Mouse (Mus musculus): ENCODE measurements around the gene Men1. TPM values are rescaled to one million over a fixed set of nuclear protein-coding genes. Genes with fewer than 3 reads are reported as not detected.
A peak's percentile ranks its signal among the peaks of the same experiment; 100 is the strongest.

Men1 gene
- polyA plus RNA-seq, 1 experiment, result 57.2 TPM

DNA sequence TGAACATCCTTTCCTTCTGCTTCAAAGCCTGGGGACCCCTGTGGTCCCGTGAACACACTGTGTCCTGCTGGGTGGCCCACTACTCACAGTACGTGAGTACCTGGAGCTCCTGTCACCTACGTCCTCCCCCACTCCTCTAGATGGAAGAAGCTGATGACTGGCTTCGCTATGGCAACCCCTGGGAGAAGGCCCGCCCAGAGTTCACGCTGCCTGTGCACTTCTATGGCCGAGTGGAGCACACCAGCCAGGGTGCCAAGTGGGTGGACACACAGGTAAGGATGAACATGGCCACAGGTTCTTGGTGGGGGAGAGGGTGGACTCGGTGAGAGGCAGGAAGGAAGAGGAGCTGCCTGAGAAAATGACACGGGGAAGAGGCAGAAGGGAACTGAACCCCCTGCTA is 51.5 kb downstream of the Men1 start:
- Histone ChIP-seq H3K27ac (ENCODE audit: insufficient read depth, low read length) (no peak overlapping the region), H3K27me3 (ENCODE audit: control insufficient read depth, insufficient read depth, low read length) (no peaks in the 10 kb centered on the region), H3K36me3 (ENCODE audit: control insufficient read depth, insufficient read depth, low read length) (no peaks in the 10 kb centered on the region), H3K4me1 (ENCODE audit: control insufficient read depth, insufficient read depth, insufficient read length) (peaks cover 24% of the 10 kb centered on the region; the same call in 1 of the 2 replicates), H3K4me3 (ENCODE audit: extremely low read depth, insufficient read depth, insufficient read length) (no peak overlapping the region)
- no peak for DNase-seq (ENCODE audit: low read depth in 1 of 2, low spot score in 2 of 2)
- no peak for TF ChIP-seq POLR2A (IDR thresholded peaks at IDR 0.05; ENCODE audit: low read depth, low read length)
- no peak for TF ChIP-seq CTCF (IDR thresholded peaks at IDR 0.05; ENCODE audit: extremely low read depth, insufficient read depth, insufficient read length, insufficient replicate concordance)
- 78% methylated on average over 9 of the region's 9 CpGs for WGBS

DNA sequence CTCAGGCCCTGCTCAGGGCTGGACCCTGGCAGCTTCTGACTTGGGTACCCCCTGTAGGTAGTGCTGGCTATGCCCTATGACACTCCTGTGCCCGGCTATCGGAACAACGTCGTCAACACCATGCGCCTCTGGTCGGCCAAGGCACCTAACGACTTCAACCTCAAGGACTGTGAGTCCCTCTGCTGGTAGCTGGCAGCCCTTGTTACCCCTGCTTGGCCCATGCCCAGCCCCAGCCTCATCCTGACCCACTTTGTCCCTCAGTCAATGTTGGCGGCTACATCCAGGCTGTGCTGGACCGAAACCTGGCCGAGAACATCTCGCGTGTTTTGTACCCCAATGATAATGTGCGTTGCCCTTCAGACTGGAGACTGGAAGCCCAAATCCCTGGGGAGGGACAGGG is 53.2 kb downstream of the Men1 start:
- H3K36me3 ChIP-seq (ENCODE audit: control insufficient read depth, insufficient read depth, low read length), result no peaks in the 10 kb centered on the region
- no peaks in the 10 kb centered on the region for H3K27me3 ChIP-seq (ENCODE audit: control insufficient read depth, insufficient read depth, low read length)
- no peak overlapping the region for H3K27ac ChIP-seq (ENCODE audit: insufficient read depth, low read length)
- no peak overlapping the region for H3K4me3 ChIP-seq (ENCODE audit: extremely low read depth, insufficient read depth, insufficient read length)
- TF ChIP-seq POLR2A (IDR thresholded peaks at IDR 0.05; ENCODE audit: low read depth, low read length) (no peak), CTCF (IDR thresholded peaks at IDR 0.05; ENCODE audit: extremely low read depth, insufficient read depth, insufficient read length, insufficient replicate concordance) (no peak)
- WGBS, result 71% methylated on average over 13 of the region's 13 CpGs
- DNase-seq (ENCODE audit: low read depth in 1 of 2, low spot score in 2 of 2), result no peak
- peaks cover 24% of the 10 kb centered on the region; the same call in 1 of the 2 replicates for H3K4me1 ChIP-seq (ENCODE audit: control insufficient read depth, insufficient read depth, insufficient read length)

DNA sequence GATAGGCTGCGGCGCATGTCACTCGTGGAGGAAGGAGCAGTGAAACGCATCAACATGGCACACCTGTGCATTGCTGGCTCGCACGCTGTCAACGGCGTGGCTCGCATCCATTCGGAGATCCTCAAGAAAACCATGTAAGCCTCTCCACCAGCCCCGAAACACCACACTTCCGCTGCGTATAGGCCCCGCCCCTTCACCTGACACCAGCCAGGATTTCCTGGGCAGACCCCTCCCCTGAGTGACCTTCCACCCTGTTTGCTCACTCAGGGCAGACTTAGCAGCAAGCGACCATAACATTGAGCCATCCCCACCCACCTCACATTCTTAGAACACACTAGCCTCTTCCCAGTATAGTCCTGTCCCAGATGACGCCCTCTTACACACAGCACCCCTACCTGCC is 55.0 kb downstream of the Men1 start:
- H3K27me3 ChIP-seq (ENCODE audit: control insufficient read depth, insufficient read depth, low read length), result no peaks in the 10 kb centered on the region
- H3K27ac ChIP-seq (ENCODE audit: insufficient read depth, low read length), result peak overlapping the region; percentile 48
- TF ChIP-seq POLR2A (IDR thresholded peaks at IDR 0.05; ENCODE audit: low read depth, low read length), result no peak; the same call in 1 of the 2 replicates
- TF ChIP-seq CTCF (IDR thresholded peaks at IDR 0.05; ENCODE audit: extremely low read depth, insufficient read depth, insufficient read length, insufficient replicate concordance), result no peak
- H3K4me1 ChIP-seq (ENCODE audit: control insufficient read depth, insufficient read depth, insufficient read length), result peaks cover 10% of the 10 kb centered on the region; the same call in 1 of the 2 replicates
- peak overlapping the region; percentile 54; the same call in 1 of the 2 replicates for H3K4me3 ChIP-seq (ENCODE audit: extremely low read depth, insufficient read depth, insufficient read length)
- WGBS, result 12% methylated on average over 16 of the region's 16 CpGs
- DNase-seq (ENCODE audit: low read depth in 1 of 2, low spot score in 2 of 2), result peak in 1 of 2 experiments; percentile 66
- no peaks in the 10 kb centered on the region for H3K36me3 ChIP-seq (ENCODE audit: control insufficient read depth, insufficient read depth, low read length)

DNA sequence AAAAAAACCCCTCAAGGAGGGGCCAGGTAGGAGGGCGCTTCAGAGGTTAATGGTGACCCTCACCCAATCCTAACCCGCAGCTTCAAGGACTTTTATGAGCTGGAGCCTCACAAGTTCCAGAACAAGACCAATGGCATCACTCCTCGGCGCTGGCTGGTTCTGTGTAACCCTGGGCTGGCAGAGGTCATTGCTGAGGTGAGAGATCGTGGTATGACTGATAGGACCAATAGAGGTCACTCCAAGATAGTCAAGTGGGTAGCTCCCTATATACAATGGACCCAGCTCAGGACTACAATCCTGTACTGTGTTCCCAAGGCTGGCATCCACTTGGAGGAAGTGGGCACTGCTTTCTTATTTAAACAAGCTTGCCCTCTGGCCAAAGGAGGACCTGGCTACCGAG is 55.5 kb downstream of the Men1 start:
- Histone ChIP-seq H3K27ac (ENCODE audit: insufficient read depth, low read length) (no peak overlapping the region), H3K4me1 (ENCODE audit: control insufficient read depth, insufficient read depth, insufficient read length) (peaks cover 10% of the 10 kb centered on the region; the same call in 1 of the 2 replicates), H3K27me3 (ENCODE audit: control insufficient read depth, insufficient read depth, low read length) (no peaks in the 10 kb centered on the region), H3K36me3 (ENCODE audit: control insufficient read depth, insufficient read depth, low read length) (no peaks in the 10 kb centered on the region), H3K4me3 (ENCODE audit: extremely low read depth, insufficient read depth, insufficient read length) (no peak overlapping the region)
- TF ChIP-seq CTCF (IDR thresholded peaks at IDR 0.05; ENCODE audit: extremely low read depth, insufficient read depth, insufficient read length, insufficient replicate concordance) (no peak), POLR2A (IDR thresholded peaks at IDR 0.05; ENCODE audit: low read depth, low read length) (no peak)
- WGBS, result 87% methylated on average over 6 of the region's 6 CpGs
- DNase-seq (ENCODE audit: low read depth in 1 of 2, low spot score in 2 of 2), result no peak

Other genes starting within 250 kb of the Men1 start
- gene Cdca5, start 250.0 kb upstream of the Men1 start, polyA plus RNA-seq (2012; rRNA removed), result 3.6 and 4.4 TPM in 2 replicates
- gene AC131692.1, start 240.6 kb upstream of the Men1 start, polyA plus RNA-seq (2012; rRNA removed), result 0.19 TPM in 1 of 2 replicates, not detected in the other
- gene Naaladl1, start 229.2 kb upstream of the Men1 start, polyA plus RNA-seq (2012; rRNA removed), result 0.49 and 0.60 TPM in 2 replicates
- gene Sac3d1, start 216.3 kb upstream of the Men1 start, polyA plus RNA-seq (2012; rRNA removed), result 30.4 and 46.7 TPM in 2 replicates
- 42.7 and 50.9 TPM in 2 replicates for gene Snx15, start 206.7 kb upstream of the Men1 start, polyA plus RNA-seq (2012; rRNA removed)
- gene Batf2, start 194.0 kb upstream of the Men1 start, polyA plus RNA-seq (2012; rRNA removed), result 8.0 and 10.8 TPM in 2 replicates
- 51.8 and 64.8 TPM in 2 replicates for gene Arl2, start 193.4 kb upstream of the Men1 start, polyA plus RNA-seq (2012; rRNA removed)
- 0.15 and 0.30 TPM in 2 replicates for gene Majin, start 150.6 kb upstream of the Men1 start, polyA plus RNA-seq (2012; rRNA removed)
- 0.42 and 0.57 TPM in 2 replicates for gene Gpha2, start 108.6 kb upstream of the Men1 start, polyA plus RNA-seq (2012; rRNA removed)
- 36.9 and 56.1 TPM in 2 replicates for gene Ppp2r5b, start 99.1 kb upstream of the Men1 start, polyA plus RNA-seq (2012; rRNA removed)
- gene Atg2a, start 93.3 kb upstream of the Men1 start, polyA plus RNA-seq (2012; rRNA removed), result 47.4 and 57.5 TPM in 2 replicates
- 285 and 377 TPM in 2 replicates for gene Ehd1, start 58.3 kb upstream of the Men1 start, polyA plus RNA-seq (2012; rRNA removed)
- 7.7 and 8.9 TPM in 2 replicates for gene Cdc42bpg, start 28.5 kb upstream of the Men1 start, polyA plus RNA-seq (2012; rRNA removed)
- 487 and 792 TPM in 2 replicates for gene Map4k2, start 6.2 kb downstream of the Men1 start, polyA plus RNA-seq (2012; rRNA removed)
- gene Sf1, start 28.7 kb downstream of the Men1 start, polyA plus RNA-seq (2012; rRNA removed), result 177 and 239 TPM in 2 replicates
- 7.3 and 8.1 TPM in 2 replicates for gene Pygm, start 49.4 kb downstream of the Men1 start, polyA plus RNA-seq (2012; rRNA removed)
- gene Rasgrp2, start 64.4 kb downstream of the Men1 start, polyA plus RNA-seq (2012; rRNA removed), result 681 and 703 TPM in 2 replicates
- 2.2 and 2.9 TPM in 2 replicates for gene Nrxn2, start 83.8 kb downstream of the Men1 start, polyA plus RNA-seq (2012; rRNA removed)
- 0.81 and 1.0 TPM in 2 replicates for gene Slc22a12, start 208.1 kb downstream of the Men1 start, polyA plus RNA-seq (2012; rRNA removed)